In genomic region chr7:19524420-19525104, GRCm38 (mm10) we compare ENCODE assay signal across 8 mouse cellular contexts. TPM values are rescaled to one million over a fixed set of nuclear protein-coding genes. Genes with fewer than 3 reads are reported as not detected.
DNase-seq lines count a peak whose midpoint lies in the region; ATAC-seq lines count a peak whose summit lies in the region.

No protein-coding gene starts in this region.

- WGBS in heart, embryonic 14.5 days = 17% methylated on average over 24 of the region's 24 CpGs
- WGBS in hindbrain, embryonic 13.5 days = 14% methylated on average over 24 of the region's 24 CpGs
- 13% methylated on average over 24 of the region's 24 CpGs for WGBS in midbrain, embryonic 11.5 days

- H3K27me3 ChIP-seq in heart, embryonic 14.5 days (ENCODE audit: control insufficient read depth, insufficient read depth, low read length) = peaks cover 57% of the 10 kb centered on the region
- H3K27me3 ChIP-seq in hindbrain, embryonic 13.5 days = peaks cover 63% of the 10 kb centered on the region
- H3K27me3 ChIP-seq in midbrain, embryonic 11.5 days (ENCODE audit: control insufficient read depth, insufficient read depth, low read length) = peaks cover 58% of the 10 kb centered on the region

- peak overlapping the region; percentile 43 to 44 for H3K4me3 ChIP-seq in heart, embryonic 14.5 days (ENCODE audit: control insufficient read depth in 1 of 2, insufficient read depth in 1 of 2, low read depth in 1 of 2, low read length in 2 of 2)
- H3K4me3 ChIP-seq in brown adipose tissue, adult 24 weeks (ENCODE audit: insufficient read depth, low read depth, low read length) = peak overlapping the region; percentile 37; the same call in 1 of the 2 replicates
- peak overlapping the region; percentile 42 for H3K4me3 ChIP-seq in hindbrain, embryonic 13.5 days
- peak overlapping the region; percentile 36 for H3K4me3 ChIP-seq in midbrain, embryonic 11.5 days (ENCODE audit: low read depth, low read length)

- peak overlapping the region; percentile 82 for H3K4me2 ChIP-seq in heart, embryonic 14.5 days (ENCODE audit: low read length)
- peak overlapping the region; percentile 78 for H3K4me2 ChIP-seq in hindbrain, embryonic 13.5 days
- H3K4me2 ChIP-seq in midbrain, embryonic 11.5 days = peak overlapping the region; percentile 60

- ATAC-seq in heart, embryonic 14.5 days (ENCODE audit: insufficient number of reproducible peaks, insufficient read depth, low FRiP score, low read depth) = no peak
- peak; percentile 52 for ATAC-seq in hindbrain, embryonic 13.5 days (ENCODE audit: low FRiP score)
- ATAC-seq in midbrain, embryonic 11.5 days (ENCODE audit: low FRiP score) = peak; percentile 53
- no peak for ATAC-seq in activated CD4-positive, CD25-positive, alpha-beta regulatory T cell, adult 4 months

- H3K4me1 ChIP-seq in heart, embryonic 14.5 days (ENCODE audit: control insufficient read depth in 2 of 2, insufficient read depth in 2 of 2, low read length in 2 of 2) = peaks cover 15 to 24% of the 10 kb centered on the region in 2 experiments; a peak in 3 of 4 replicates
- peaks cover 4% of the 10 kb centered on the region; the same call in 1 of the 2 replicates for H3K4me1 ChIP-seq in brown adipose tissue, adult 24 weeks (ENCODE audit: control insufficient read depth, insufficient read depth, insufficient read length, low read length)
- H3K4me1 ChIP-seq in hindbrain, embryonic 13.5 days (replicated peaks) = peaks cover 34% of the 10 kb centered on the region
- H3K4me1 ChIP-seq in midbrain, embryonic 11.5 days (ENCODE audit: control insufficient read depth, insufficient read depth, low read length) = peaks cover 19% of the 10 kb centered on the region

- no peak overlapping the region for H3K27ac ChIP-seq in heart, embryonic 14.5 days (replicated peaks in 1 of 2; ENCODE audit: control insufficient read depth in 1 of 2, insufficient read depth in 1 of 2, low read depth in 2 of 2, low read length in 2 of 2)
- H3K27ac ChIP-seq in brown adipose tissue, adult 24 weeks (replicated peaks; ENCODE audit: low read depth, low read length) = no peak overlapping the region
- H3K27ac ChIP-seq in hindbrain, embryonic 13.5 days = no peak overlapping the region
- H3K27ac ChIP-seq in midbrain, embryonic 11.5 days (ENCODE audit: low read depth, low read length) = no peak overlapping the region

- no peak for DNase-seq in heart, postnatal 10 days
- DNase-seq in midbrain, embryonic 11.5 days (ENCODE audit: low spot score, missing footprints) = peak; percentile 92
- DNase-seq in right cerebral cortex, postnatal 10 days (ENCODE audit: low spot score in 2 of 2) = no peak
- no peak for DNase-seq in cerebellum, postnatal 14 days

- peaks cover 14% of the 10 kb centered on the region for H3K36me3 ChIP-seq in heart, embryonic 14.5 days (ENCODE audit: control insufficient read depth, insufficient read depth, low read length)
- H3K36me3 ChIP-seq in hindbrain, embryonic 13.5 days = peaks cover 13% of the 10 kb centered on the region
- no peaks in the 10 kb centered on the region for H3K36me3 ChIP-seq in midbrain, embryonic 11.5 days (ENCODE audit: control insufficient read depth, insufficient read depth, low read length)

- H3K9me3 ChIP-seq in heart, embryonic 14.5 days (ENCODE audit: control insufficient read depth, low read length) = no peaks in the 10 kb centered on the region
- no peaks in the 10 kb centered on the region for H3K9me3 ChIP-seq in hindbrain, embryonic 13.5 days
- no peaks in the 10 kb centered on the region for H3K9me3 ChIP-seq in midbrain, embryonic 11.5 days (ENCODE audit: control insufficient read depth, low read length)

- H3K9ac ChIP-seq in heart, embryonic 14.5 days (ENCODE audit: low read length) = peak overlapping the region; percentile 54
- H3K9ac ChIP-seq in hindbrain, embryonic 13.5 days = peak overlapping the region; percentile 68
- H3K9ac ChIP-seq in midbrain, embryonic 11.5 days (ENCODE audit: low read length) = peak overlapping the region; percentile 59

- intact Hi-C loops in heart, postnatal 10 days (cut with DNase I) = no loop called here

RNA-seq across cellular contexts. Expression of gene Nkpd1, which starts 6.9 kb away (rescaled TPM):
- not detected in 2 replicates for polyA plus RNA-seq in heart, embryonic 14.5 days (2014; fragmentation: Nextera tagmentation; extraction: Ambion mirVana)
- not detected for total RNA-seq in heart, postnatal 10 days (2021)
- polyA plus RNA-seq in brown adipose tissue, adult 24 weeks (2012; ENCODE audit: insufficient read depth, insufficient read length, missing spikeins) = not detected in 2 replicates
- polyA plus RNA-seq in hindbrain, embryonic 13.5 days (2015; fragmentation: Nextera tagmentation; extraction: Ambion mirVana) = 0.32 and 0.50 TPM in 2 replicates
- polyA plus RNA-seq in midbrain, embryonic 11.5 days (2014; fragmentation: Nextera tagmentation; extraction: Ambion mirVana) = not detected in 2 replicates
- not detected for polyA plus RNA-seq in activated CD4-positive, CD25-positive, alpha-beta regulatory T cell, adult 4 months (2017; shearing (Covaris generic))

RNA-seq across cellular contexts. Expression of gene Trappc6a, which starts 16.4 kb away (rescaled TPM):
- 87.3 and 92.9 TPM in 2 replicates for polyA plus RNA-seq in heart, embryonic 14.5 days (2014; fragmentation: Nextera tagmentation; extraction: Ambion mirVana)
- total RNA-seq in heart, postnatal 10 days (2021) = 10 to 100 TPM; 43.1 to 53.1 TPM
- polyA plus RNA-seq in brown adipose tissue, adult 24 weeks (2012; ENCODE audit: insufficient read depth, insufficient read length, missing spikeins) = 39.3 and 49.9 TPM in 2 replicates
- 43.9 and 44.9 TPM in 2 replicates for polyA plus RNA-seq in hindbrain, embryonic 13.5 days (2015; fragmentation: Nextera tagmentation; extraction: Ambion mirVana)
- polyA plus RNA-seq in midbrain, embryonic 11.5 days (2014; fragmentation: Nextera tagmentation; extraction: Ambion mirVana) = 41.5 and 51.6 TPM in 2 replicates
- 10 to 100 TPM; 38.7 to 44.6 TPM for polyA plus RNA-seq in activated CD4-positive, CD25-positive, alpha-beta regulatory T cell, adult 4 months (2017; shearing (Covaris generic))

RNA-seq across cellular contexts. Expression of gene Bloc1s3, which starts 16.4 kb away (rescaled TPM):
- polyA plus RNA-seq in heart, embryonic 14.5 days (2014; fragmentation: Nextera tagmentation; extraction: Ambion mirVana) = 1.4 and 1.7 TPM in 2 replicates
- 1 to 10 TPM; 2.3 to 3.2 TPM for total RNA-seq in heart, postnatal 10 days (2021)
- polyA plus RNA-seq in brown adipose tissue, adult 24 weeks (2012; ENCODE audit: insufficient read depth, insufficient read length, missing spikeins) = 3.4 and 4.0 TPM in 2 replicates
- 3.2 and 3.5 TPM in 2 replicates for polyA plus RNA-seq in hindbrain, embryonic 13.5 days (2015; fragmentation: Nextera tagmentation; extraction: Ambion mirVana)
- 2.6 TPM in 2 replicates for polyA plus RNA-seq in midbrain, embryonic 11.5 days (2014; fragmentation: Nextera tagmentation; extraction: Ambion mirVana)
- polyA plus RNA-seq in activated CD4-positive, CD25-positive, alpha-beta regulatory T cell, adult 4 months (2017; shearing (Covaris generic)) = under 1 TPM; 0.90 to 0.91 TPM

RNA-seq across cellular contexts. Expression of gene Ppp1r37, which starts 38.3 kb away (rescaled TPM):
- 2.9 and 5.3 TPM in 2 replicates for polyA plus RNA-seq in heart, embryonic 14.5 days (2014; fragmentation: Nextera tagmentation; extraction: Ambion mirVana)
- 10 to 100 TPM; 43.1 to 46.2 TPM for total RNA-seq in heart, postnatal 10 days (2021)
- 35.9 and 48.9 TPM in 2 replicates for polyA plus RNA-seq in brown adipose tissue, adult 24 weeks (2012; ENCODE audit: insufficient read depth, insufficient read length, missing spikeins)
- 32.1 and 32.7 TPM in 2 replicates for polyA plus RNA-seq in hindbrain, embryonic 13.5 days (2015; fragmentation: Nextera tagmentation; extraction: Ambion mirVana)
- 2.8 and 3.0 TPM in 2 replicates for polyA plus RNA-seq in midbrain, embryonic 11.5 days (2014; fragmentation: Nextera tagmentation; extraction: Ambion mirVana)
- polyA plus RNA-seq in activated CD4-positive, CD25-positive, alpha-beta regulatory T cell, adult 4 months (2017; shearing (Covaris generic)) = 1 to 10 TPM; 3.2 TPM

RNA-seq across cellular contexts. Expression of gene Zfp296, which starts 52.5 kb away (rescaled TPM):
- 0.13 and 0.38 TPM in 2 replicates for polyA plus RNA-seq in heart, embryonic 14.5 days (2014; fragmentation: Nextera tagmentation; extraction: Ambion mirVana)
- total RNA-seq in heart, postnatal 10 days (2021) = not detected
- 0.67 and 0.75 TPM in 2 replicates for polyA plus RNA-seq in brown adipose tissue, adult 24 weeks (2012; ENCODE audit: insufficient read depth, insufficient read length, missing spikeins)
- polyA plus RNA-seq in hindbrain, embryonic 13.5 days (2015; fragmentation: Nextera tagmentation; extraction: Ambion mirVana) = 0.17 and 0.22 TPM in 2 replicates
- polyA plus RNA-seq in midbrain, embryonic 11.5 days (2014; fragmentation: Nextera tagmentation; extraction: Ambion mirVana) = 0.10 and 0.20 TPM in 2 replicates
- 1 to 10 TPM in 1 of 2 experiments, under 1 TPM in 1; 0.46 to 2.3 TPM for polyA plus RNA-seq in activated CD4-positive, CD25-positive, alpha-beta regulatory T cell, adult 4 months (2017; shearing (Covaris generic))

Comparison
In these comparisons a context has a peak if more than half of its experiments do, and no peak if none do; other contexts are left out.
1. ATAC-seq: peak in hindbrain, embryonic 13.5 days (single experiment) and midbrain, embryonic 11.5 days (single experiment); none in heart, embryonic 14.5 days (single experiment) and activated CD4-positive, CD25-positive, alpha-beta regulatory T cell, adult 4 months (single experiment).
2. Peak in every context shown above with its lines, with median percentiles within 50 percentile points of each other: H3K4me2 ChIP-seq, H3K4me3 ChIP-seq and H3K9ac ChIP-seq.